In genomic region chr13:70866971-70867625, GRCm38 (mm10) we compare ENCODE assay signal across 17 mouse cellular contexts. TPM values are rescaled to one million over a fixed set of nuclear protein-coding genes. Genes with fewer than 3 reads are reported as not detected.
DNase-seq lines count a peak whose midpoint lies in the region; ATAC-seq and TF ChIP-seq lines count a peak whose summit lies in the region.
"Had no signal": no experiment of that assay in that cellular context is flagged by ENCODE, and none has a peak within 500 bp of the region (broad histone marks: within the 10 kb centered on the region; RNA-seq: fewer than 3 reads in every experiment).

No protein-coding gene starts in this region.

- peak; percentile 82 for DNase-seq in kidney, adult 2 months
- DNase-seq in kidney, postnatal 36 days, result peak; percentile 28 to 73
- no peak for DNase-seq in layer of hippocampus, adult 9-10 months (ENCODE audit: low spot score)
- DNase-seq in cerebellum, postnatal 14 days, result no peak
- DNase-seq: cerebellum, adult 8-10 months; forebrain, postnatal 0 days; gastrocnemius, postnatal 25 days; heart, postnatal 4 days; lung, postnatal 14 days; right cerebral cortex, postnatal 14 days had no signal

- no peaks in the 10 kb centered on the region for H3K9me3 ChIP-seq in intestine, embryonic 16.5 days (ENCODE audit: control insufficient read depth, low read length)
- no peaks in the 10 kb centered on the region for H3K9me3 ChIP-seq in stomach, embryonic 14.5 days (ENCODE audit: control insufficient read depth, low read depth, low read length)
- H3K9me3 ChIP-seq in forebrain, embryonic 15.5 days, result no peaks in the 10 kb centered on the region
- H3K9me3 ChIP-seq: heart, embryonic 12.5 days had no signal

- H3K27ac ChIP-seq in intestine, embryonic 16.5 days (ENCODE audit: low read length), result no peak overlapping the region
- no peak overlapping the region for H3K27ac ChIP-seq in kidney, adult 2 months (ENCODE audit: insufficient read depth, low read depth, low read length)
- H3K27ac ChIP-seq in stomach, embryonic 14.5 days (ENCODE audit: low read length), result no peak overlapping the region
- no peak overlapping the region for H3K27ac ChIP-seq in forebrain, embryonic 15.5 days (replicated peaks)

- no peak overlapping the region for H3K9ac ChIP-seq in intestine, embryonic 16.5 days (ENCODE audit: low read depth, low read length)
- H3K9ac ChIP-seq in stomach, embryonic 14.5 days (replicated peaks; ENCODE audit: low read depth, low read length), result no peak overlapping the region
- no peak overlapping the region for H3K9ac ChIP-seq in forebrain, embryonic 15.5 days (replicated peaks)
- H3K9ac ChIP-seq: forebrain, postnatal 0 days; heart, embryonic 12.5 days had no signal

- TF ChIP-seq CTCF in kidney, adult 2 months (conservative IDR thresholded peaks at IDR 0.05; ENCODE audit: insufficient read depth, insufficient read length, low read depth, low read length), result no peak

- TF ChIP-seq POLR2A in kidney, adult 2 months (IDR thresholded peaks at IDR 0.05; ENCODE audit: low read depth, low read length), result no peak

- H3K4me1 ChIP-seq in intestine, embryonic 16.5 days (ENCODE audit: control insufficient read depth, insufficient read depth, low read length), result no peaks in the 10 kb centered on the region
- H3K4me1 ChIP-seq in kidney, adult 2 months (ENCODE audit: control insufficient read depth, insufficient read depth, low read length), result peaks cover 9% of the 10 kb centered on the region
- H3K4me1 ChIP-seq in stomach, embryonic 14.5 days (ENCODE audit: control insufficient read depth, insufficient read depth, low read length), result no peaks in the 10 kb centered on the region
- H3K4me1 ChIP-seq in forebrain, embryonic 15.5 days, result peaks cover 11% of the 10 kb centered on the region

- H3K27me3 ChIP-seq in intestine, embryonic 16.5 days (replicated peaks; ENCODE audit: control insufficient read depth, insufficient read depth, low read length), result no peaks in the 10 kb centered on the region
- no peaks in the 10 kb centered on the region for H3K27me3 ChIP-seq in kidney, adult 2 months (replicated peaks; ENCODE audit: control insufficient read depth, insufficient read depth, low read length)
- no peaks in the 10 kb centered on the region for H3K27me3 ChIP-seq in stomach, embryonic 14.5 days (ENCODE audit: control insufficient read depth, insufficient read depth, low read length)
- H3K27me3 ChIP-seq in forebrain, embryonic 15.5 days, result no peaks in the 10 kb centered on the region
- H3K27me3 ChIP-seq: heart, embryonic 12.5 days had no signal

- WGBS in intestine, embryonic 16.5 days, result 78% methylated on average over 11 of the region's 11 CpGs
- 61% methylated on average over 11 of the region's 11 CpGs for WGBS in kidney, adult 2 months
- 88% methylated on average over 11 of the region's 11 CpGs for WGBS in stomach, embryonic 14.5 days
- 95% methylated on average over 11 of the region's 11 CpGs for WGBS in forebrain, embryonic 15.5 days

- no peak overlapping the region for H3K4me3 ChIP-seq in intestine, embryonic 16.5 days (ENCODE audit: low read length)
- H3K4me3 ChIP-seq in kidney, adult 2 months (ENCODE audit: insufficient read depth, low read depth, low read length), result no peak overlapping the region
- H3K4me3 ChIP-seq in stomach, embryonic 14.5 days (ENCODE audit: low read depth, low read length), result no peak overlapping the region
- H3K4me3 ChIP-seq in forebrain, embryonic 15.5 days, result no peak overlapping the region
- H3K4me3 ChIP-seq: heart, embryonic 12.5 days; myocyte had no signal

- no peak overlapping the region for H3K4me2 ChIP-seq in intestine, embryonic 16.5 days (ENCODE audit: low read depth, low read length)
- no peak overlapping the region for H3K4me2 ChIP-seq in stomach, embryonic 14.5 days (replicated peaks; ENCODE audit: low read depth, low read length)
- no peak overlapping the region for H3K4me2 ChIP-seq in forebrain, embryonic 15.5 days (replicated peaks)
- H3K4me2 ChIP-seq: heart, embryonic 12.5 days; midbrain, embryonic 11.5 days had no signal

- ATAC-seq in intestine, embryonic 16.5 days, result peak; percentile 96
- peak; percentile 88 for ATAC-seq in stomach, embryonic 14.5 days (ENCODE audit: insufficient number of reproducible peaks, insufficient read depth, low FRiP score, low read depth)
- ATAC-seq in forebrain, embryonic 15.5 days (replicated peaks), result no peak
- ATAC-seq: activated CD4-positive, CD25-positive, alpha-beta regulatory T cell, adult 4 months; forebrain, postnatal 0 days had no signal

- H3K36me3 ChIP-seq in intestine, embryonic 16.5 days (ENCODE audit: control insufficient read depth, insufficient read depth, low read length), result no peaks in the 10 kb centered on the region
- no peaks in the 10 kb centered on the region for H3K36me3 ChIP-seq in kidney, adult 2 months (ENCODE audit: control insufficient read depth, insufficient read depth, low read length)
- no peaks in the 10 kb centered on the region for H3K36me3 ChIP-seq in stomach, embryonic 14.5 days (ENCODE audit: control insufficient read depth, insufficient read depth, low read length)
- H3K36me3 ChIP-seq in forebrain, embryonic 15.5 days, result no peaks in the 10 kb centered on the region
- H3K36me3 ChIP-seq: heart, embryonic 12.5 days had no signal

RNA-seq across cellular contexts. Expression of gene Adamts16, which starts 25.5 kb away (rescaled TPM):
- 1.2 and 1.4 TPM in 2 replicates for polyA plus RNA-seq in intestine, embryonic 16.5 days (2015; fragmentation: Nextera tagmentation; extraction: Ambion mirVana)
- 1.2 and 1.4 TPM in 2 replicates for polyA plus RNA-seq in kidney, adult 2 months (2012; rRNA removed)
- 1.1 and 1.8 TPM in 2 replicates for polyA plus RNA-seq in stomach, embryonic 14.5 days (2014; fragmentation: Nextera tagmentation; extraction: Ambion mirVana)
- polyA plus RNA-seq in forebrain, embryonic 15.5 days (2015; fragmentation: Nextera tagmentation; extraction: Ambion mirVana), result 0.45 and 0.65 TPM in 2 replicates

Comparison
In these comparisons a context has a peak if more than half of its experiments do, and no peak if none do; other contexts are left out.
1. DNase-seq: peak in kidney, adult 2 months (single experiment) and kidney, postnatal 36 days (2 of 2); none in layer of hippocampus, adult 9-10 months (single experiment) and cerebellum, postnatal 14 days (0 of 2).